Comparison of ENCODE assay signal across 29 mouse cellular contexts in the genomic region with DNA sequence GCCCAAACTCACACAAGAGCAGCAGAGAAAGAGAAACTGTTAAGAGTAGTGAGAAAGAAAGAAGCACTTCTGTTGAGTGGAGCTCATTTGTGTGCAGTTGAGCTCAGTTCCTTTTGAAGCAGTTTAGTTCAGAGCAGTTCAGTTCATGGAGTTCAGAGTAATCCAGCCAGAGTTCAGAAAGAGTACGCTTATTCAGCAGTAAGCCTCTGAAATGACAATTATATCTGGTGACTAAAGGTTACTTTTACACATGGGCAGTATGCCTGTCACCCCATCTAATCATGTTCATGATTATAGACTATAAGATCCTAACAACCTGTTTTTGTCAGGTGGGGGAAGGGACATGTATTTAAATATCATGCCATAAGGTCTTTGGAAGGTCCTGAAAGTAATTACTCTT.
"Had no signal": no experiment of that assay in that cellular context is flagged by ENCODE, and none has a peak within 500 bp of the region (broad histone marks: within the 10 kb centered on the region; RNA-seq: fewer than 3 reads in every experiment).

No protein-coding gene starts in this region.

- H3K36me3 ChIP-seq: embryonic facial prominence, embryonic 10.5 days; embryonic facial prominence, embryonic 12.5 days; embryonic facial prominence, embryonic 13.5 days; embryonic facial prominence, embryonic 15.5 days; forebrain, embryonic 10.5 days; forebrain, embryonic 12.5 days; forebrain, embryonic 15.5 days had no signal

- H3K27ac ChIP-seq: embryonic facial prominence, embryonic 10.5 days; embryonic facial prominence, embryonic 12.5 days; embryonic facial prominence, embryonic 13.5 days; embryonic facial prominence, embryonic 15.5 days; forebrain, embryonic 10.5 days; forebrain, embryonic 12.5 days; forebrain, embryonic 13.5 days; forebrain, embryonic 15.5 days; gastrocnemius, adult 2 months; heart, adult 2 months had no signal

- H3K9ac ChIP-seq: embryonic facial prominence, embryonic 12.5 days; embryonic facial prominence, embryonic 13.5 days; embryonic facial prominence, embryonic 15.5 days; forebrain, embryonic 12.5 days; forebrain, embryonic 13.5 days; forebrain, embryonic 15.5 days; forebrain, postnatal 0 days had no signal

- ATAC-seq: forebrain, embryonic 13.5 days; forebrain, embryonic 14.5 days; forebrain, embryonic 15.5 days; forebrain, embryonic 16.5 days; forebrain, postnatal 0 days had no signal

- H3K4me3 ChIP-seq: embryonic facial prominence, embryonic 10.5 days; embryonic facial prominence, embryonic 12.5 days; embryonic facial prominence, embryonic 13.5 days; embryonic facial prominence, embryonic 15.5 days; erythroblast, embryonic 14.5 days; forebrain, embryonic 10.5 days; forebrain, embryonic 12.5 days; forebrain, embryonic 13.5 days; forebrain, embryonic 15.5 days; gastrocnemius, adult 2 months; heart, adult 2 months had no signal

- H3K9me3 ChIP-seq: embryonic facial prominence, embryonic 10.5 days; embryonic facial prominence, embryonic 12.5 days; embryonic facial prominence, embryonic 13.5 days; embryonic facial prominence, embryonic 15.5 days; forebrain, embryonic 10.5 days; forebrain, embryonic 12.5 days; forebrain, embryonic 13.5 days; forebrain, embryonic 15.5 days had no signal

- H3K27me3 ChIP-seq: embryonic facial prominence, embryonic 12.5 days; embryonic facial prominence, embryonic 13.5 days; embryonic facial prominence, embryonic 15.5 days; forebrain, embryonic 12.5 days; forebrain, embryonic 13.5 days; forebrain, embryonic 15.5 days had no signal

- H3K4me1 ChIP-seq: embryonic facial prominence, embryonic 10.5 days; embryonic facial prominence, embryonic 12.5 days; embryonic facial prominence, embryonic 13.5 days; embryonic facial prominence, embryonic 15.5 days; forebrain, embryonic 10.5 days; forebrain, embryonic 12.5 days; forebrain, embryonic 13.5 days; forebrain, embryonic 15.5 days had no signal

- DNase-seq: cerebellum, adult 2 months; cerebellum, adult 8-10 months; cerebellum, adult 9-10 months; cerebellum, adult 9-11 months; cerebellum, postnatal 10 days; cerebellum, postnatal 14 days; cerebellum, postnatal 25 days; cerebellum, postnatal 36 days; embryo, embryonic 11 days; forebrain, postnatal 0 days; gastrocnemius, adult 2 months; gastrocnemius, postnatal 10 days; gastrocnemius, postnatal 14 days; gastrocnemius, postnatal 25 days; gastrocnemius, postnatal 36 days; heart, adult 11 months; heart, adult 18-20 months; heart, adult 2 months had no signal

- H3K4me2 ChIP-seq: embryonic facial prominence, embryonic 12.5 days; embryonic facial prominence, embryonic 13.5 days; embryonic facial prominence, embryonic 15.5 days; forebrain, embryonic 12.5 days; forebrain, embryonic 13.5 days; forebrain, embryonic 15.5 days had no signal
